In genomic region chr16:6986031-6986430, GRCm38 (mm10) we compare ENCODE assay signal across 11 mouse cellular contexts.
A peak's percentile ranks its signal among the peaks of the same experiment; 100 is the strongest.
DNase-seq lines count a peak whose midpoint lies in the region; ATAC-seq and TF ChIP-seq lines count a peak whose summit lies in the region.
"Had no signal": no experiment of that assay in that cellular context is flagged by ENCODE, and none has a peak within 500 bp of the region (broad histone marks: within the 10 kb centered on the region; RNA-seq: fewer than 3 reads in every experiment).

No protein-coding gene starts in this region.

- no peaks in the 10 kb centered on the region for H3K27me3 ChIP-seq in forebrain, embryonic 15.5 days
- H3K27me3 ChIP-seq in forebrain, embryonic 11.5 days (ENCODE audit: control insufficient read depth, insufficient read depth, low read length): no peaks in the 10 kb centered on the region
- H3K27me3 ChIP-seq: embryonic facial prominence, embryonic 15.5 days had no signal

- no peak for DNase-seq in forebrain, embryonic 11.5 days (ENCODE audit: low spot score)
- peak; percentile 60 to 63 for DNase-seq in layer of hippocampus, postnatal 10 days (ENCODE audit: low spot score in 2 of 2)
- no peak for DNase-seq in layer of hippocampus, adult 2 months (ENCODE audit: low spot score in 2 of 2)
- DNase-seq in cerebellum, adult 8-10 months: peak; percentile 57
- DNase-seq in heart, postnatal 4 days: peak; percentile 85
- DNase-seq in embryo, embryonic 10.5 days (ENCODE audit: low spot score): no peak
- no peak for DNase-seq in testis, postnatal 14 days (ENCODE audit: low spot score)

- H3K4me3 ChIP-seq in forebrain, embryonic 15.5 days: no peak overlapping the region
- no peak overlapping the region for H3K4me3 ChIP-seq in forebrain, embryonic 11.5 days (ENCODE audit: low read depth, low read length)
- no peak overlapping the region for H3K4me3 ChIP-seq in layer of hippocampus, adult 2 months
- H3K4me3 ChIP-seq: embryonic facial prominence, embryonic 15.5 days had no signal

- 0 out of 2 replicates have a peak, but pooled peaks have one; percentile 63 for ATAC-seq in forebrain, embryonic 15.5 days (replicated peaks)
- no peak for ATAC-seq in forebrain, embryonic 11.5 days (replicated peaks; ENCODE audit: low FRiP score)
- ATAC-seq: intestine, postnatal 0 days had no signal

- H3K9ac ChIP-seq in forebrain, embryonic 15.5 days (replicated peaks): no peak overlapping the region
- no peak overlapping the region for H3K9ac ChIP-seq in forebrain, embryonic 11.5 days (ENCODE audit: low read length)
- H3K9ac ChIP-seq: embryonic facial prominence, embryonic 15.5 days had no signal

- H3K36me3 ChIP-seq in forebrain, embryonic 15.5 days: no peaks in the 10 kb centered on the region
- no peaks in the 10 kb centered on the region for H3K36me3 ChIP-seq in forebrain, embryonic 11.5 days (ENCODE audit: control insufficient read depth, insufficient read depth, low read length)
- H3K36me3 ChIP-seq: embryonic facial prominence, embryonic 15.5 days had no signal

- H3K4me1 ChIP-seq in forebrain, embryonic 15.5 days: 0 out of 2 replicates have a peak, but pooled peaks cover 4% of the 10 kb centered on the region
- no peaks in the 10 kb centered on the region for H3K4me1 ChIP-seq in forebrain, embryonic 11.5 days (replicated peaks; ENCODE audit: control insufficient read depth, insufficient read depth, low read length)
- H3K4me1 ChIP-seq: embryonic facial prominence, embryonic 15.5 days had no signal

- no peak for TF ChIP-seq CTCF in layer of hippocampus, adult 2 months (conservative IDR thresholded peaks at IDR 0.05)

- H3K9me3 ChIP-seq in forebrain, embryonic 15.5 days: no peaks in the 10 kb centered on the region
- no peaks in the 10 kb centered on the region for H3K9me3 ChIP-seq in forebrain, embryonic 11.5 days (ENCODE audit: control insufficient read depth, low read length)
- H3K9me3 ChIP-seq: embryonic facial prominence, embryonic 15.5 days had no signal

- H3K4me2 ChIP-seq in forebrain, embryonic 15.5 days (replicated peaks): no peak overlapping the region
- no peak overlapping the region for H3K4me2 ChIP-seq in forebrain, embryonic 11.5 days (ENCODE audit: low read depth, low read length, severe bottlenecking)
- H3K4me2 ChIP-seq: embryonic facial prominence, embryonic 15.5 days had no signal

- no peak overlapping the region for H3K27ac ChIP-seq in forebrain, embryonic 15.5 days (replicated peaks)
- H3K27ac ChIP-seq in forebrain, embryonic 11.5 days (ENCODE audit: low read depth, low read length): no peak overlapping the region
- H3K27ac ChIP-seq in layer of hippocampus, adult 2 months: no peak overlapping the region
- H3K27ac ChIP-seq: embryonic facial prominence, embryonic 15.5 days; macrophage had no signal

Comparison
In these comparisons a context has a peak if more than half of its experiments do, and no peak if none do; other contexts are left out.
1. DNase-seq: peak in layer of hippocampus, postnatal 10 days (2 of 2), cerebellum, adult 8-10 months (single experiment) and heart, postnatal 4 days (single experiment); none in forebrain, embryonic 11.5 days (single experiment), layer of hippocampus, adult 2 months (0 of 2), embryo, embryonic 10.5 days (single experiment) and testis, postnatal 14 days (single experiment).